Mouse (Mus musculus) adrenal gland, adult 18-20 months (tissue): Measurements from ENCODE around the gene Tprn. TPM values are rescaled to one million over a fixed set of nuclear protein-coding genes. Genes with fewer than 3 reads are reported as not detected.

Experiments
- DNase-seq, 2 experiments: peaks; one replicate each; pipeline ENCODE4 v3.0.0; 2021 to 2022; ENCODE audit warnings: low spot score in 2 of 2
- total RNA-seq, 2 experiments: library from RNA; stranded (reverse); gene quantifications; 1 replicate in 1 of 2; 2 replicates in 1 of 2; pipeline ENCODE4 v1.2.3; 2021

Tprn gene
- total RNA-seq, 2 experiments from 2014 or later, result 8.2 to 9.4 TPM

GRCm38 (mm10) chr2:25290816-25291130 lies 28.4 kb downstream of the Tprn start:
- DNase-seq, result no peak

GRCm38 (mm10) chr2:25291184-25292053 lies 29.0 kb downstream of the Tprn start:
- no peak for DNase-seq

- no peak for DNase-seq
Measured at GRCm38 (mm10) chr2:25292054-25292544, 29.7 kb downstream of the Tprn start.

DNA sequence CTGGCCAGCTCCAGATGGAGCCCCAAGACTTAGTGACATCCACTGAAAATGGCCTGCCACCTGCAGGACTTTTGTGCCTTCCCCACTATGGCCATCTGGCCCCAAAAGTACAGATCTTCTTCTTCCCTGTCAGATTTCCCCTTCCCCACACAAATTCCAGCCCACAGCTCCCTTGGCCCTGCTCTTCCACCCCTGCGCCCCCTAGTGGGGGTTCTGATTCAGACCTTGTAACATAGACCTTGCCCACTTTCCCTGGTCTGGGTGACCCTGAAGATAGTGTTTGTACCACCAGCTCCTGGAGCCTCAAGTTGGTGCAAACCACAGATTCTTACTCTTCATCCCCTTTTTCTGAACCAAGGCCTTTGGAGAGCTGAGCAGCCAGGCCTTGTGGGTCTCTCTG lies 30.4 kb downstream of the Tprn start:
- peak; percentile 71 to 82 for DNase-seq

DNA sequence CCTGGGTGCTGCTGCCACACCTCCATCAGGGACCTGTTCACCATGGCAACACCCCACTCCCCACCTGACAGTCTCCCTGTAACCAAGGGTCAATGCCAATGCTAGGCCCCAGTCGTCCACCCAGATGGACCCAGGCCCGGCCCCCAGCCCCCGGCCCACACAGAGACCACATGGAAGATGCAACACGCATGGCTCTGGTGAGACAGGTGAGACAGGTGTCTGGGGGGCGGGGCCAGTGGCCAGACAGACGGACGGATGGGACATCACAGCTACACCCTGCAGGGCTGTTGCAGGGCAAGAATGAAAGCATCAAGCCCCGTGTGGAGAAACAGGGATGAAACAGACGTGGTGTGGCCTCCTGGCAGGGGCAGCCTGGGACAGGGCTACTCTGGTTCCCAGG lies 31.3 kb downstream of the Tprn start:
- DNase-seq, result no peak

DNA sequence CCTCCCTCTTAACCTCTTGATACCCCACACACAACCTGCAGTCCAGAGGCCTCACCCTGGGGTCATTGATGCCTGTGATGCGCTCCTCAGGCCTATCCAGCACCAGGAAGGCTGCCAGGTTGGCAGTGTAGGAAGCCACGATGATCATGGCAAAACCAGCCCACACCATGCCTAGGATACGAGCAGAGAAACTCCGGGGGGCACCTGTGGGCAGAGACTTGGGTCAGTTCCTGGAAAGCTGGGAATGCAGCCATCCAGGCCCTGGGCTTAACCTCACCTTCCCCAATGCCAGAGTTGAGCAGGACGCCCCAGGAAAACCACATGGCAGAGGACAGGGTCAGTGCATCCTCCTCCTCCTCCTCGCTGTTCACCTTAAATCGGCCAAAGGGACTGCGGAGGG lies 34.7 kb downstream of the Tprn start:
- no peak for DNase-seq

- no peak for DNase-seq
Measured at GRCm38 (mm10) chr2:25298046-25298445, 35.6 kb downstream of the Tprn start.

DNA sequence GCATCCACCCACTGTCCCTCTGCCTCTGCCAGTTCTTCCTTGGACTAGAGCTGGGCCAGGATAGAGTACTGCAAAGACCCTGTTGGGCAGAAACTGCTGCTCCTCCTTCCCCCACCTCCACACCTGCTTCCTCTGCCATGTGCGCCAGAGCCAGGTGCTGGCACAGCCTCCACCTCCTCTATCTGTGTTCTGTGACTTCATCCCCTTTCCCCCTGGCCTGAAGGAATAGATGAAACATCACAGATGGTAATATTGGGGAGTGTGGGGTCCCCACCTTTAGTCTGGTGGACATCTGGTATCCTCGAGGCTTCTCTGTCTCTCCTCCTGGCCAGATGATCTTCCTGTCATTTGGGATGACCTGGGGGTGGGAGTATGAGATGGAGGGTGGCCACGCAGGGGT lies 41.0 kb downstream of the Tprn start:
- DNase-seq, result no peak

GRCm38 (mm10) chr2:25303931-25304656 lies 41.7 kb downstream of the Tprn start:
- no peak for DNase-seq

- peak in 1 of 2 experiments; percentile 39 for DNase-seq
Measured at GRCm38 (mm10) chr2:25304657-25305541, 42.5 kb downstream of the Tprn start.

GRCm38 (mm10) chr2:25305587-25306359 lies 43.4 kb downstream of the Tprn start:
- DNase-seq, result no peak

DNA sequence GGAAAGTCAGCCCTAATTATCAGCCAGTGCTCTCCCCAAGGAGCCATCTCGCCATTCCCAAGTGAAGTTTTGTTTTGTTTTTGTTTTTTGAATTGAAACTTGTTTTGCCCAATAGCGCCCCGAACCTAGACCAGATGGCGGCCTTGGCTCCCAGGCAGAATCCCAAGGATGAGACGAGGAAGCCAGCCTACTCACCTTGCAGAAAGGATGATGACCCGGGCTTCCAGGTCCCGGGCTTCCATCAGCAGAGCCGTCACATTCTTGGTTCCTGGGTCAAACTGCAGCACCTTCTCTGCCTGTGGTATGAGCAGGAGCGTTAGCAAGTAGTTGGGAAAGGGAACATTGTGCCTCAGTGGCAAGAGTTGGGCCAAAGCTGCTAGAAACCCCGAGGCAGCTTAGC lies 47.8 kb downstream of the Tprn start:
- DNase-seq, result no peak

GRCm38 (mm10) chr2:25310969-25311368 lies 48.6 kb downstream of the Tprn start:
- DNase-seq, result no peak

- no peak for DNase-seq
Measured at GRCm38 (mm10) chr2:25311491-25311891, 49.1 kb downstream of the Tprn start.

- DNase-seq, result no peak
Measured at GRCm38 (mm10) chr2:25318119-25318966, 55.9 kb downstream of the Tprn start.

GRCm38 (mm10) chr2:25318971-25319773 lies 56.8 kb downstream of the Tprn start, which contains the start of gene Grin1:
TSS of gene Grin1 (minus strand) at chr2:25319187.
- peak; percentile 63 to 67 for DNase-seq
